Mouse (Mus musculus) induced T-regulatory cell, adult 2 months (primary cell): ENCODE data around the gene Raver1.
"Not testable (repeated sequence)": the region's sequence is repeated elsewhere in the genome, so short reads cannot be mapped to it uniquely, and the experiment has no call there.

ENCODE experiments used
- DNase-seq: peaks from one replicate; pipeline ENCODE4 v3.0.0-alpha.2; 2012; ENCODE audit warnings: low read depth

Raver1 gene

GRCm38 (mm10) chr9:21105760-21106564 lies 14.2 kb upstream of the Raver1 start:
- no peak for DNase-seq

- DNase-seq, result no peak
Observed at GRCm38 (mm10) chr9:21104814-21105213, 13.0 kb upstream of the Raver1 start.

- DNase-seq, result no peak
Observed at GRCm38 (mm10) chr9:21102076-21102475, 10.3 kb upstream of the Raver1 start.

- peak; percentile 26 for DNase-seq
Observed at GRCm38 (mm10) chr9:21100447-21101161, 8.8 kb upstream of the Raver1 start.

- DNase-seq, result no peak
Observed at GRCm38 (mm10) chr9:21097793-21098192, 6.0 kb upstream of the Raver1 start.

GRCm38 (mm10) chr9:21095958-21096357 lies 4.2 kb upstream of the Raver1 start:
- no peak for DNase-seq

GRCm38 (mm10) chr9:21093423-21093822 lies 1.6 kb upstream of the Raver1 start:
- no peak for DNase-seq

- no peak for DNase-seq
Observed at GRCm38 (mm10) chr9:21090972-21091706, 669 bp downstream of the Raver1 start.

- no peak for DNase-seq
Observed at GRCm38 (mm10) chr9:21090537-21090936, 1.3 kb downstream of the Raver1 start.

- DNase-seq, result no peak
Observed at GRCm38 (mm10) chr9:21083324-21083723, 8.5 kb downstream of the Raver1 start.

GRCm38 (mm10) chr9:21081127-21081526 lies 10.7 kb downstream of the Raver1 start:
- no peak for DNase-seq

GRCm38 (mm10) chr9:21075625-21076024 lies 16.2 kb downstream of the Raver1 start:
- no peak for DNase-seq

- DNase-seq, result no peak
Observed at GRCm38 (mm10) chr9:21074173-21074572, 17.6 kb downstream of the Raver1 start.

GRCm38 (mm10) chr9:21073044-21073840 lies 18.6 kb downstream of the Raver1 start, which contains the start of the genes Gm49373 and Fdx1l:
Gm49373 (minus strand) TSS chr9:21073096.
Fdx1l (minus strand) TSS chr9:21073614.
- DNase-seq, result peak; percentile 92

- peak; percentile 37 for DNase-seq
Observed at GRCm38 (mm10) chr9:21072641-21073040, 19.2 kb downstream of the Raver1 start.

- DNase-seq, result no peak
Observed at GRCm38 (mm10) chr9:21067006-21067684, 24.7 kb downstream of the Raver1 start, which contains the start of gene Zglp1. Zglp1 (minus strand) TSS chr9:21067093.

- no peak for DNase-seq
Observed at GRCm38 (mm10) chr9:21062928-21063327, 28.9 kb downstream of the Raver1 start.

- DNase-seq, result no peak
Observed at GRCm38 (mm10) chr9:21051578-21051977, 40.2 kb downstream of the Raver1 start.

- DNase-seq, result no peak
Observed at GRCm38 (mm10) chr9:21045235-21045634, 46.6 kb downstream of the Raver1 start.

- DNase-seq, result not testable (repeated sequence)
Observed at GRCm38 (mm10) chr9:21044785-21045184, 47.0 kb downstream of the Raver1 start.

GRCm38 (mm10) chr9:21043563-21043962 lies 48.2 kb downstream of the Raver1 start:
- no peak for DNase-seq
